Mouse (Mus musculus) liver, postnatal 0 days (tissue): ENCODE data around the gene Adamts4.
"Not testable (repeated sequence)": the region's sequence is repeated elsewhere in the genome, so short reads cannot be mapped to it uniquely, and the experiment has no call there.

Source experiments
- CTCF ChIP-seq: sonication (generic); IDR thresholded peaks from 2 replicates; pipeline ENCODE4 v1.5.1; 2016; ENCODE audit warnings: antibody characterized with exemption, low read depth
- EP300 ChIP-seq: IDR thresholded peaks from 2 replicates; pipeline ENCODE4 v1.6.1; 2016; ENCODE audit warnings: antibody characterized with exemption, low read depth, mild to moderate bottlenecking

- TF ChIP-seq EP300, CTCF: not testable (repeated sequence)
These were observed 8.3 kb upstream of the Adamts4 start for GRCm38 (mm10) chr1:171241952-171242351.
